Mouse (Mus musculus) cortical plate, adult 2 months (tissue): ENCODE data around the gene Gm45337.

ENCODE experiments used
- CTCF ChIP-seq: fragments of 200-500 bp; IDR thresholded peaks from 2 replicates; pipeline ENCODE4 v1.5.1; 2011; ENCODE audit warnings: mild to moderate bottlenecking, control low read depth, low read length; ENCODE audit not compliant: insufficient read depth; ENCODE audit errors: extremely low read depth
- POLR2A ChIP-seq: fragments of 200-500 bp; IDR thresholded peaks from 2 replicates; pipeline ENCODE4 v1.6.1; 2011; ENCODE audit warnings: mild to moderate bottlenecking, low read length, control low read depth; ENCODE audit not compliant: insufficient read depth; ENCODE audit errors: extremely low read depth

GRCm38 (mm10) chr7:142178685-142179084, 34.3 kb upstream of the Gm45337 start:
- TF ChIP-seq POLR2A = no peak
- no peak for TF ChIP-seq CTCF
